Mouse (Mus musculus) Patski (cell line): ENCODE data around the gene Tnpo1. TPM values are rescaled to one million over a fixed set of nuclear protein-coding genes. Genes with fewer than 3 reads are reported as not detected.
A peak's percentile ranks its signal among the peaks of the same experiment; 100 is the strongest.

Source experiments
- ATAC-seq: fragments of 100-300 bp; one replicate; pipeline ENCODE4 v1.8.0; 2021
- CTCF ChIA-PET: fragments of 350-600 bp; sonication (Branson Sonifier 250); formaldehyde crosslinking; loops from one replicate; lab custom pipeline; 2022; ENCODE audit warnings: inconsistent platforms; lab: Charles Lee
- POLR2A ChIA-PET: fragments of 350-600 bp; sonication (Branson Sonifier 250); formaldehyde crosslinking; loops from one replicate; lab custom pipeline; 2022; ENCODE audit warnings: antibody characterized with exemption, inconsistent platforms; lab: Charles Lee
- DNase-seq: peaks from one replicate; pipeline ENCODE4 v3.0.0-alpha.2; 2011; ENCODE audit warnings: low read depth, low spot score
- H3K27me3 ChIP-seq: fragments of 371-371 bp; one replicate; pipeline ENCODE4 v1.5.1; 2021
- CTCF ChIP-seq: fragments of 100-300 bp; IDR thresholded peaks from one replicate; pipeline ENCODE4 v1.5.1; 2021
- in situ Hi-C: fragments of 300-500 bp; cut with MboI; formaldehyde crosslinking; loops from 3 replicates; pipeline ENCODE4 v1.11.1; 2018; ENCODE audit warnings: low pct_unique_long_range_greater_than_20kb, mixed read lengths
- polyA plus RNA-seq: library from polyadenylated mRNA; unstranded; gene quantifications from one replicate; pipeline ENCODE4 v1.2.3, GENCODE M21; 2021

Gene Tnpo1
- 61.7 TPM for polyA plus RNA-seq

DNA sequence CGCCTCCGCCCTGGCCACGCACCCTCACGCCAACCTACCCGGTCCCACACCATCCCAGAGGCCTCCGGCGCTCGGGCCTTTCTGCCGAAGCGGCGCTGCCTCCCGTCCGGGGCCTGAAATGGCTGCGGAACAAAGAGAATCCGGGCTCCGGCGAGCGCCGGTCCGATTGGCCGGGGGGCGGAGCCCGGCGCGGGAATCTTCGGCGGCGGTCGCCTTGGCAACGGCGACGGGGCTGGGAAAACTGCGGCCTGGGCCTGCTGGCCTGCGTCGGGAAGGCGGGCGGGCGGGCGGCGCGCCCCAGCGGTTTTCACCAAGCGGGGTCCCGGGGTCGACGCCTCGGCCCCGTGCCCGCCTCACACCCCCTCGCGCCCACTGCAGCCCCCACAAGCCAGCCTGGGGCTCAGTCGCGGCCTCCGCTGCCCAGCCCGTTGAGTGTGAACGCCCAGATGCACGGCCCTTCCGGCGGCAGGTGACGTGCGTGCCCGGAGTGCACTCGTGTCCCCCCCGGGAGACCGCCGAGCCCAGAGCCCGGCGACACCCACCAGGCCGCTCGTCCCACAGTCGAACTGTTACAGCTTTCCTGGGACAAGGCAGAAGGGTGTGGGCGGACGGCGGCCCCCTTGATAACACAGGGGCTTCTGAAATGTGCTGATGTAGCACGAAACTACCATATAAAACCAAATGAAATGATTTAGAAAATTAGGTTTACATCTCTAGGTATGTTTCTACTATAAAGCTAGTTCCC is at the start of gene Tnpo1:
Gene Tnpo1 (minus strand): TSS at position 172 of the 745 bp plus-strand sequence.
- peak; percentile 84 for ATAC-seq
- POLR2A ChIA-PET = interaction anchor here (0.6 to 1.7 kb wide), 2 partner anchors 10 to 16 kb away, joined by 3 to 5 read pairs; no protein-coding TSS in a partner anchor
- in situ Hi-C loops = no loop called here
- no peak for DNase-seq
- no peaks in the 10 kb centered on the region for H3K27me3 ChIP-seq
- TF ChIP-seq CTCF = no peak
- CTCF ChIA-PET = no interaction called here

- ChIA-PET POLR2A (no interaction called here), CTCF (no interaction called here)
- ATAC-seq (no peak), DNase-seq (no peak)
- in situ Hi-C loops = no loop called here
- no peaks in the 10 kb centered on the region for H3K27me3 ChIP-seq
- no peak for TF ChIP-seq CTCF
Observed at GRCm38 (mm10) chr13:98972090-98972489, 45.9 kb upstream of the Tnpo1 start.

DNA sequence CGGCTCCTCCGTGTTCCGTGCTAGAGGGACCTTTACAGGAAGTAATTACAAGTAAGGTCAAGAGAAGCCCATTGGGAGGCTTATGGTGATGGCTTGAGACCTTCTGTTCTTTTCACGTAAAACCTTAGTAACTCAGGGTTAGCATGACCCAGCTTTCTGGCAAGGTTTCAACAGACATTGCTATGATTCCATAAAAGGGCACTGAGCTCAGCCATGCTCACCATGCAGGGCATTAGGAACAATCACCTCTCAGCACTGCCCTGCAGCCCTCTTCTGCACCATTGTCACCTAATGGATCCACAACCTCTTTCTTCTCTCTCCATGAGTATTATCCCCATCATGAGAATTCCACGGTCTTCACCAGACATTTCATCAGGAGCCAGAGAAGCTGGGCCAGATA is 45.5 kb upstream of the Tnpo1 start:
- TF ChIP-seq CTCF = no peak
- H3K27me3 ChIP-seq = no peaks in the 10 kb centered on the region
- CTCF ChIA-PET = no interaction called here
- POLR2A ChIA-PET = no interaction called here
- in situ Hi-C loops = no loop called here
- DNase-seq (no peak), ATAC-seq (no peak)

- POLR2A ChIA-PET = no interaction called here
- no peaks in the 10 kb centered on the region for H3K27me3 ChIP-seq
- CTCF ChIA-PET = interaction anchor here (1.0 kb wide), 1 partner anchor 47 kb away, joined by 3 read pairs; no protein-coding TSS in a partner anchor
- no peak for DNase-seq
- TF ChIP-seq CTCF = no peak
- in situ Hi-C loops = no loop called here
- ATAC-seq = no peak
Observed at GRCm38 (mm10) chr13:98968517-98968916, 42.3 kb upstream of the Tnpo1 start.

DNA sequence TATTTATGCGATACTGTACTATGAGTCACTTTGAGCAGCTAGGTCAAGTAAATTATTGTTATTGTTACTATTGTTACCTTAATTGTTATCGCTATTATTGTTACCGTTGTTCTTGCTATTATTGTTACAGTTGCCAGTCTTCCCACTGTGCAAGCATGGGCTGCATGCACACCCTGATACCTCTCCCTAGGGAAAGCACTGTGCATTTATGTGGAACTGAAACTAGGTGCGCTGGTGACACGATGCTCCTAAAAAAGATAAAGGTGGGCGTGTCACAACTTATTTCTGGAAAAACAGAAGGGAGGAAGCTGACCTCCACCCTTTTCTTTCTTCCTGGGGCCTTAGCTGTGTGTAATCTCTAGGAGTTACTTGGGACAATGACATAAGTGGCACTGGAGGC is 41.8 kb upstream of the Tnpo1 start:
- no peak for TF ChIP-seq CTCF
- in situ Hi-C loops = no loop called here
- H3K27me3 ChIP-seq = no peaks in the 10 kb centered on the region
- ChIA-PET CTCF (interaction anchor here (1.0 kb wide), 1 partner anchor 47 kb away, joined by 3 read pairs; no protein-coding TSS in a partner anchor), POLR2A (no interaction called here)
- ATAC-seq (no peak), DNase-seq (no peak)

DNA sequence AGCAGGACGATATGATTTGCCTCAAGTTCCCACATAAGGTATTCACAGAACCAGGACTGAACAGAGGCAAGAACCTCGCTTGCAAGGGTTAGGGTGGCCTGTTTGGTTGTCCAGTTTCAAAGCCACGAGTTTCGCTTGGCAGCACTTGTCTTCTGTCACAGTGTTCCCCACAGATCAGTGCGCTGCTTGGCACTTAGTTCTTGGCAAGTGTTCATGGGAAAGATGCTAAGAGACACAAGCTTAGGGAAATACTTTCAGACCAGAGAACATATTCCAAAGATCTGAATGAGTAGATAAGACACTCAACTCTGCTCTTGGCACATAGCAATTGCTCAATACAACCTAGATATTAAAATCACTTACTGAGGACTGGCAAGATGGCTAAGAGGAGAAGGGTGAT is 40.4 kb upstream of the Tnpo1 start:
- H3K27me3 ChIP-seq = no peaks in the 10 kb centered on the region
- TF ChIP-seq CTCF = no peak
- ChIA-PET CTCF (no interaction called here), POLR2A (no interaction called here)
- DNase-seq (no peak), ATAC-seq (no peak)
- in situ Hi-C loops = no loop called here

GRCm38 (mm10) chr13:98963612-98964011 is 37.4 kb upstream of the Tnpo1 start:
- DNase-seq (no peak), ATAC-seq (no peak)
- CTCF ChIA-PET = no interaction called here
- POLR2A ChIA-PET = no interaction called here
- in situ Hi-C loops = no loop called here
- TF ChIP-seq CTCF = no peak
- no peaks in the 10 kb centered on the region for H3K27me3 ChIP-seq

GRCm38 (mm10) chr13:98958177-98958576 is 32.0 kb upstream of the Tnpo1 start:
- ATAC-seq = no peak
- ChIA-PET POLR2A (no interaction called here), CTCF (no interaction called here)
- TF ChIP-seq CTCF = no peak
- in situ Hi-C loops = no loop called here
- H3K27me3 ChIP-seq = no peaks in the 10 kb centered on the region
- DNase-seq = no peak

DNA sequence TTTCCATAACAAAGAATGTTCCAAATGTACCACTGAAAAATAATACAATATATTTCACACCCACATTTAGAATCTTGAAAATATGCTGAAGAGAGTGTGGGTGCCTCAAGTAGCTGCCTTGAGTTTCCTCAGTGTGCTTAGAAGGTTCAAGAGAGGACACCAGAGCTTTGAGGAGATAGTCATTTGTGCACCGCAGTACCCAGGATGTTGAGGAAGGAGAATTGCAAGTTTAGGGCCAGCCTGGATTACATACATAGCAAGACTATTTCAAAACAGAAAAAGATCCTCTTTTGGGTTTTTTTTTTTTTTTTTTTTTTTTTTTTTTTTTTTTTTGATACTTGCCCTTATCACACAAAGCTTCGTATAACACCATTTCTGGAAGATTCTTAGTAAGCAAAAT is 30.0 kb upstream of the Tnpo1 start:
- in situ Hi-C loops = no loop called here
- no peak for TF ChIP-seq CTCF
- DNase-seq = no peak
- POLR2A ChIA-PET = interaction anchor here (0.6 kb wide), 1 partner anchor 85 kb away, joined by 3 read pairs; no protein-coding TSS in a partner anchor
- no peak for ATAC-seq
- H3K27me3 ChIP-seq = no peaks in the 10 kb centered on the region
- CTCF ChIA-PET = no interaction called here

GRCm38 (mm10) chr13:98955676-98956075 is 29.5 kb upstream of the Tnpo1 start:
- ChIA-PET POLR2A (no interaction called here), CTCF (interaction anchor here (0.9 kb wide), 1 partner anchor 11 kb away, joined by 3 read pairs; no protein-coding TSS in a partner anchor)
- TF ChIP-seq CTCF = no peak
- H3K27me3 ChIP-seq = no peaks in the 10 kb centered on the region
- no peak for ATAC-seq
- in situ Hi-C loops = no loop called here
- no peak for DNase-seq

DNA sequence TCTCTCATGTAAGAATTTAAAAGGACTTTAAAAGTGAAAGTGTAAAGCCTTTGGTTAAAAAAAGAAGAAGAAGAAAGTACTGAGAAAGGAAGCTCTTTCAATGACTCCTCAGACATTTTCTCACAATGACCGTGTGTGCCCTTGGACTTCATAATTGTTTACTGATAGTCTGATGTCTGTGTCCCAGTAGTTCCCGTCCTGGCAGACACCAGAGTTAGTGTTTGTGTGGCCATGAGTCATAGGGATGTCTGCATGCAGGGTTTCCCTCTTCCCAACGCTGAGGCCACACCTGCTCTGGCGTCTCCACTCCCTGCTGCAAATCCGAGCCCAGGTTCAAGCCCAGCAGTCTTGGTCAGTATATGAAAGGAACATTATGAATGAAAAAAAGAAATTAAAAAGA is 29.0 kb upstream of the Tnpo1 start:
- ATAC-seq (no peak), DNase-seq (no peak)
- ChIA-PET POLR2A (no interaction called here), CTCF (interaction anchor here (0.9 kb wide), 1 partner anchor 12 kb away, joined by 3 read pairs; no protein-coding TSS in a partner anchor)
- TF ChIP-seq CTCF = no peak
- in situ Hi-C loops = no loop called here
- no peaks in the 10 kb centered on the region for H3K27me3 ChIP-seq
